Mouse (Mus musculus): ENCODE results near the gene Wdr81. TPM values are rescaled to one million over a fixed set of nuclear protein-coding genes. Genes with fewer than 3 reads are reported as not detected.

Wdr81 gene
- polyA plus RNA-seq, 1 experiment = 52.1 TPM

GRCm38 (mm10) chr11:75466731-75467505 is 12.4 kb upstream of the Wdr81 start:
- 98% methylated on average over 4 of the region's 4 CpGs for WGBS
- Histone ChIP-seq H3K27ac (ENCODE audit: control insufficient read depth, insufficient read depth, low read length) (no peak overlapping the region), H3K4me1 (replicated peaks; ENCODE audit: control insufficient read depth, insufficient read depth, low read length) (peaks cover 20% of the 10 kb centered on the region), H3K27me3 (ENCODE audit: control insufficient read depth, insufficient read depth, low read length) (no peaks in the 10 kb centered on the region), H3K36me3 (ENCODE audit: control insufficient read depth, insufficient read depth, low read length) (no peaks in the 10 kb centered on the region), H3K4me3 (ENCODE audit: control insufficient read depth, insufficient read depth, low read length) (no peak overlapping the region)
- DNase-seq = no peak
- no peak for TF ChIP-seq CTCF (IDR thresholded peaks at IDR 0.05; ENCODE audit: borderline replicate concordance, control insufficient read depth, extremely low read depth, insufficient read depth, low read length, poor library complexity)
- TF ChIP-seq POLR2A (IDR thresholded peaks at IDR 0.05; ENCODE audit: control insufficient read depth, extremely low read depth, insufficient read depth, low read length, poor library complexity) = no peak

GRCm38 (mm10) chr11:75465051-75465450 is 10.5 kb upstream of the Wdr81 start:
- Histone ChIP-seq H3K4me3 (ENCODE audit: control insufficient read depth, insufficient read depth, low read length) (no peak overlapping the region), H3K27ac (ENCODE audit: control insufficient read depth, insufficient read depth, low read length) (no peak overlapping the region), H3K36me3 (ENCODE audit: control insufficient read depth, insufficient read depth, low read length) (no peaks in the 10 kb centered on the region), H3K27me3 (ENCODE audit: control insufficient read depth, insufficient read depth, low read length) (no peaks in the 10 kb centered on the region), H3K4me1 (replicated peaks; ENCODE audit: control insufficient read depth, insufficient read depth, low read length) (peaks cover 25% of the 10 kb centered on the region)
- no peak for TF ChIP-seq CTCF (IDR thresholded peaks at IDR 0.05; ENCODE audit: borderline replicate concordance, control insufficient read depth, extremely low read depth, insufficient read depth, low read length, poor library complexity)
- no peak for TF ChIP-seq POLR2A (IDR thresholded peaks at IDR 0.05; ENCODE audit: control insufficient read depth, extremely low read depth, insufficient read depth, low read length, poor library complexity)
- no peak for DNase-seq
- WGBS = 95% methylated on average over 6 of the region's 6 CpGs

GRCm38 (mm10) chr11:75464417-75464816 is 9.9 kb upstream of the Wdr81 start:
- 93% methylated on average over 6 of the region's 6 CpGs for WGBS
- Histone ChIP-seq H3K4me3 (ENCODE audit: control insufficient read depth, insufficient read depth, low read length) (no peak overlapping the region), H3K27ac (ENCODE audit: control insufficient read depth, insufficient read depth, low read length) (no peak overlapping the region), H3K4me1 (replicated peaks; ENCODE audit: control insufficient read depth, insufficient read depth, low read length) (peaks cover 31% of the 10 kb centered on the region), H3K36me3 (ENCODE audit: control insufficient read depth, insufficient read depth, low read length) (no peaks in the 10 kb centered on the region), H3K27me3 (ENCODE audit: control insufficient read depth, insufficient read depth, low read length) (no peaks in the 10 kb centered on the region)
- no peak for TF ChIP-seq CTCF (IDR thresholded peaks at IDR 0.05; ENCODE audit: borderline replicate concordance, control insufficient read depth, extremely low read depth, insufficient read depth, low read length, poor library complexity)
- TF ChIP-seq POLR2A (IDR thresholded peaks at IDR 0.05; ENCODE audit: control insufficient read depth, extremely low read depth, insufficient read depth, low read length, poor library complexity) = no peak
- DNase-seq = no peak

GRCm38 (mm10) chr11:75463624-75464023 is 9.1 kb upstream of the Wdr81 start:
- Histone ChIP-seq H3K4me1 (replicated peaks; ENCODE audit: control insufficient read depth, insufficient read depth, low read length) (peaks cover 39% of the 10 kb centered on the region), H3K36me3 (ENCODE audit: control insufficient read depth, insufficient read depth, low read length) (no peaks in the 10 kb centered on the region), H3K27ac (ENCODE audit: control insufficient read depth, insufficient read depth, low read length) (no peak overlapping the region), H3K4me3 (ENCODE audit: control insufficient read depth, insufficient read depth, low read length) (no peak overlapping the region), H3K27me3 (ENCODE audit: control insufficient read depth, insufficient read depth, low read length) (no peaks in the 10 kb centered on the region)
- no peak for DNase-seq
- TF ChIP-seq CTCF (IDR thresholded peaks at IDR 0.05; ENCODE audit: borderline replicate concordance, control insufficient read depth, extremely low read depth, insufficient read depth, low read length, poor library complexity) (no peak), POLR2A (IDR thresholded peaks at IDR 0.05; ENCODE audit: control insufficient read depth, extremely low read depth, insufficient read depth, low read length, poor library complexity) (no peak)
- 88% methylated on average over 4 of the region's 4 CpGs for WGBS

- H3K36me3 ChIP-seq (ENCODE audit: control insufficient read depth, insufficient read depth, low read length) = no peaks in the 10 kb centered on the region
- TF ChIP-seq CTCF (IDR thresholded peaks at IDR 0.05; ENCODE audit: borderline replicate concordance, control insufficient read depth, extremely low read depth, insufficient read depth, low read length, poor library complexity) (no peak), POLR2A (IDR thresholded peaks at IDR 0.05; ENCODE audit: control insufficient read depth, extremely low read depth, insufficient read depth, low read length, poor library complexity) (no peak)
Observed at GRCm38 (mm10) chr11:75462865-75463336, 8.4 kb upstream of the Wdr81 start.

GRCm38 (mm10) chr11:75462253-75462783 is 7.8 kb upstream of the Wdr81 start:
- Histone ChIP-seq H3K4me3 (ENCODE audit: control insufficient read depth, insufficient read depth, low read length) (peak overlapping the region; percentile 58), H3K27me3 (ENCODE audit: control insufficient read depth, insufficient read depth, low read length) (no peaks in the 10 kb centered on the region), H3K27ac (ENCODE audit: control insufficient read depth, insufficient read depth, low read length) (no peak overlapping the region), H3K36me3 (ENCODE audit: control insufficient read depth, insufficient read depth, low read length) (no peaks in the 10 kb centered on the region), H3K4me1 (replicated peaks; ENCODE audit: control insufficient read depth, insufficient read depth, low read length) (peaks cover 34% of the 10 kb centered on the region)
- WGBS = 16% methylated on average over 16 of the region's 16 CpGs
- DNase-seq = peak; percentile 45
- TF ChIP-seq CTCF (IDR thresholded peaks at IDR 0.05; ENCODE audit: borderline replicate concordance, control insufficient read depth, extremely low read depth, insufficient read depth, low read length, poor library complexity) (no peak), POLR2A (IDR thresholded peaks at IDR 0.05; ENCODE audit: control insufficient read depth, extremely low read depth, insufficient read depth, low read length, poor library complexity) (no peak)

More at GRCm38 (mm10) chr11:75462865-75463336, 8.4 kb upstream of the Wdr81 start:
- Histone ChIP-seq H3K4me1 (replicated peaks; ENCODE audit: control insufficient read depth, insufficient read depth, low read length) (peaks cover 35% of the 10 kb centered on the region), H3K4me3 (ENCODE audit: control insufficient read depth, insufficient read depth, low read length) (no peak overlapping the region), H3K27ac (ENCODE audit: control insufficient read depth, insufficient read depth, low read length) (no peak overlapping the region), H3K27me3 (ENCODE audit: control insufficient read depth, insufficient read depth, low read length) (no peaks in the 10 kb centered on the region)
- DNase-seq = peak; percentile 31
- WGBS = 33% methylated on average over 9 of the region's 9 CpGs

Measured in thymus, adult 2 months (tissue).